Mouse (Mus musculus): ENCODE data around the gene Sfpq. TPM values are rescaled to one million over a fixed set of nuclear protein-coding genes. Genes with fewer than 3 reads are reported as not detected.

Sfpq gene
- total RNA-seq (2023; ENCODE audit: inconsistent age) = 880 to 958 TPM (median 935 TPM) in 4 replicates

DNA sequence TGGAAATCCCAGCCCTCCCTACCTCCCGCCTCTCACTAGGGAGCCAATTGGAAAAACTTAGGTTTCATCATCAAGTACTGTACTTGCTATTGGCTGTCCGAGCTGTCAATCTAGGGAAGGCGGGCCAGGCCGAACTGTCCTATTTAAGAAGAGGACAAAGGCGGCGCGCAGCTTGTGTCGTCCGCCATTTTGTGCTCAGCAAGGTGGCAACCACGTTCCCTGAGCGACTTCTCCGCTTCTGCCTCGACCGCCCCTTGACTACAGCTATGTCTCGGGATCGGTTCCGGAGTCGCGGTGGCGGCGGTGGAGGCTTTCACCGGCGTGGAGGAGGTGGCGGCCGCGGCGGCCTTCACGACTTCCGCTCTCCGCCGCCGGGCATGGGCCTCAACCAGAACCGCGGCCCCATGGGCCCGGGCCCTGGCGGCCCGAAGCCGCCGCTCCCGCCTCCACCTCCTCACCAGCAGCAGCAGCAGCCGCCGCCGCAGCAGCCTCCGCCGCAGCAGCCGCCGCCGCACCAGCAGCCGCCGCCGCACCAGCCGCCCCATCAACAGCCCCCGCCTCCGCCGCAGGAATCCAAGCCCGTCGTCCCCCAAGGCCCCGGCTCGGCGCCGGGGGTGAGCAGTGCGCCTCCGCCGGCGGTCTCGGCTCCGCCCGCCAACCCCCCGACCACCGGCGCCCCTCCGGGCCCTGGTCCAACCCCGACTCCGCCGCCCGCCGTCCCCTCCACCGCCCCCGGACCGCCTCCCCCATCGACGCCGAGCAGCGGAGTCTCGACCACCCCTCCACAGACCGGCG lies at the start of gene Sfpq:
Gene Sfpq, plus strand, starts transcription at position 174 of the 795 bp plus-strand sequence.

DNA sequence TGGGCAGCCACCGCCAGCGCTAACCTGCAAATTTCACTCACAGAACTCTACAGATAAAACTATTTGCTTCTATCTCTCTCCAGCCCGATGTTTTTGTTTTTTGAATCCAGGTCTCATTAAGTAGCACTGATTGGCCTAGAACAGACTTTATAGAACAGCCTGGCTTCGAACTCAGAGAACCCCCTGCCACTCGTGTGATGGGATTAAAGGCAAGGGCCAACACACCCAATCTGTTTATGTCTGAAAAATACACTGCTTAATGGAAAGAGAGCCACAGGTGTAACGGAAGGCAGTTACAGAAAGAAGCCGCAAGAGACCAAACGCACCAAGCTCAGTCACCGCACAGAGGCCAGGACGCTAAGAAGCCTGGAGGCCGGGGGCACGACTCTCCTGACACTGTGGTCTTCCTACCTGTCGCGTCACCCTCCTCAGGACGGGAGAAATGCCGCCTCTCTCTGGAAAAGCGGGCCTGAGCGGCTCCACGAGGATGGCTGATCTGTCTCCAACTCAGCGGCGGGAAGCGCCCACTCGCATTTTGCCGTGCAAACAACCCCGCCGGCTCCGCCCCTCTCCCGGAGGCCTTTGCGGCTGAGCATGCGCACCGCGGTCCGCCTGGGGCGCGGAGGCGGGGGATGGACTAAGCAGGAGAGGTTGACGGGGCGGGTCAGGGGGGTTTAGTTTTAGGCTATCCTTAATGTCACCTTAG lies 39.6 kb downstream of the Sfpq start, which contains the start of gene Zmym1:
Gene Zmym1, minus strand, starts transcription at position 568 of the 706 bp plus-strand sequence.

DNA sequence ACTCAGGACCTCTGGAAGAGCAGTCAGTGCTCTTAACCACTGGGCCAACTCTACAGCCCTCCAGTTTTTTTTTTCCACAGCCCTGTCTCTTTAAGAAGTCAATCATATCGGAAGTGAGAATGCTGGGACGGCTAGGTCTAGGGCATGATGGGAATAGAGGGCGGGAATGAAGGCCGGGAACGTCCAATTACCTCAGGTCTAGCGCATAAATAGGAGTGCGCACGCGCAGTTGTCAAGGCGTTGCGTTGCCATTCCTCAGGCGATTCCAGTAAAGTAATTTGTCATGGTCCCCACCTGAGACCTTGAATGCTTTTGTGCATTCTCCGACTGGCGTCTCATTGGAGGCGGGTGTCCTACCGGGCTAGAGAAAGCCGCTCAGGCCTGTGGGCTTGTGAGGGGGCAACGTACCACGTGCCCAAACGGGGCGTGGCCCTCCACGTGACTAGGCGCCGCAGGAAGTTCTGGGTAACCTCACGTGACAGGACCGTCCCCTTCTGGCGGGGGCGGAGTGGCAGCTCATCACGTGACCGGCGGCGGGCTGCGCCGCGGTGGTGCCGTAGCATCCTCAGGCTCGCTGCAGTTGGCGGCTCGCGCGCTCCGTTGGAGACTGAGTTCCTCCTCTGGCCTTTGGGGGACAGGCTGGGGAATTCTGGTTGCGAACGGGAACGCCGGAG lies 55.9 kb downstream of the Sfpq start, which contains the start of gene Zmym6:
Gene Zmym6, plus strand, starts transcription at position 509 of the 674 bp plus-strand sequence.

Other genes with a start within 250 kb of the Sfpq start
- 33.2 to 52.3 TPM (median 38.8 TPM) in 4 replicates for gene Zmym4, start 53.2 kb upstream of the Sfpq start, total RNA-seq (2023; ENCODE audit: inconsistent age)
- gene Zmym1, start 39.8 kb downstream of the Sfpq start, total RNA-seq (2023; ENCODE audit: inconsistent age) = 8.5 to 16.6 TPM (median 15.5 TPM) in 4 replicates
- gene Zmym6, start 56.1 kb downstream of the Sfpq start, total RNA-seq (2023; ENCODE audit: inconsistent age) = 23.7 to 31.6 TPM (median 25.2 TPM) in 4 replicates
- gene Tmem35b, start 102.4 kb downstream of the Sfpq start, total RNA-seq (2023; ENCODE audit: inconsistent age) = 9.3 to 10.7 TPM (median 10.5 TPM) in 4 replicates
- 0.42 to 1.4 TPM (median 0.55 TPM) in 4 replicates for gene Dlgap3, start 147.9 kb downstream of the Sfpq start, total RNA-seq (2023; ENCODE audit: inconsistent age)
- gene Smim12, start 222.5 kb downstream of the Sfpq start, total RNA-seq (2023; ENCODE audit: inconsistent age) = 20.7 to 22.1 TPM (median 21.6 TPM) in 4 replicates

Data from B cell, adult (primary cell).